Mouse (Mus musculus) B cell, adult 2 months (primary cell): Measurements from ENCODE around the gene Trap1.
"Not testable (repeated sequence)": the region's sequence is repeated elsewhere in the genome, so short reads cannot be mapped to it uniquely, and the experiment has no call there.

ENCODE experiments used
- DNase-seq, 2 experiments: peaks; one replicate each; pipeline ENCODE4 v3.0.0; 2022

Gene Trap1

GRCm38 (mm10) chr16:4035575-4035974 is 42.1 kb downstream of the Trap1 start:
- DNase-seq, result peak; percentile 20 to 23

- no peak for DNase-seq
These were observed 43.2 kb downstream of the Trap1 start for GRCm38 (mm10) chr16:4034476-4034875.

DNA sequence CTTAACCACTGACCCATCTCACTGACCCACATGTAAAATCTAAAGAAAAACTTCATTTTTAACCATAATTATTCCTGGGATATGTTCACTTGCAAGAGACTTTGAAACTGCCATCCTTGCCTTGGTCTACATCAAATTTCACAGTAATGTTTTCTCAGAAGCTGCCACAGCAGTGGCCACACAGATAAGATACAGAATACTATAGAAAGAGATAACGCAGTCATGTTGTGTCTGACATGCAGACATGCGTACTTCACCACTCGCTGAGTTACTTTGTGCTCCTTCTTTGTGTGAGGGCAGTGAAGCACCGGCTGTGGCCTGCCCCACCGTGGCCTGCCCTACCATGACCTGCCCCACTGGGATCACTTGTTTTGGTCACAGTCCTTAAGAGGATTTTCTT is 43.7 kb downstream of the Trap1 start:
- no peak for DNase-seq

- DNase-seq, result no peak
These were observed 45.3 kb downstream of the Trap1 start for GRCm38 (mm10) chr16:4032341-4032748.

DNA sequence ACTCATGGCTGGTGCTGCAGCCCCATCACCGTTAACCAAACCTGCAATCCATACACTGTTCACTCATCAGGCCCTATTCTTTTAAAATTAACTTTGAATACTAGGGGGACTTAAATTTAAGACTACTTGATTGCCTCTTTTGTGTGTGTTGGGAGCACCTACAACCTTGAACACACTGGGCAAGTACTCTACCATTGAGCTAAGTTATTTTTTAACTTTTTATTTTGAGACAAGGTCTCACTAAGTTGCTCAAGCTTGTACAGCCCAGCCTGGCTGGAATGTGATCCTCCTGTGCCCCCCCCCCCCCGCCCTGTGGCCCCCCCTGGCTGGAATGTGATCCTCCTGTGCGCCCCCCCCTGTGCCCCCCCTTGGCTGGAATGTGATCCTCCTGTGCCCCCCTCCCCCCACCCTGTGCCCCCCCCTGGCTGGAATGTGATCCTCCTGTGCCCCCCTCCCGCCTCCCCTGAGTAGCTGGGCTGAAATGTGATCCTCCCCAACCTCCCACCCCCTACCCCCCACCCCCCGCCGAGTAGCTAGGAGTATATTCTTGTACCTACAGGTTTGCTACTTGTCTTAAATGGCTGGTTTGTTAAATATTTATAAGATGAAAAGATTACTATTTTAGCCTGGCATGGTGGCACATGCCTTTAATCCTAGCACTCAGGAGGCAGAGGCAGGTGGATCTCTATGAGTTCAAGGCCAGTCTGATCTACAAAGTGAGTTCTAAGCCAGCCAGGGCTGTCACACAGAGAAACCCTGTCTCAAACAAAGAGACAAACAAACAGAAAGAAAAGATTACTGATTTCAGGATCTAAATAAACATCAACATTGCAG is 46.0 kb downstream of the Trap1 start:
- DNase-seq, result no peak

- DNase-seq, result no peak
These were observed 47.1 kb downstream of the Trap1 start for GRCm38 (mm10) chr16:4030501-4030900.

GRCm38 (mm10) chr16:4029371-4029841 is 48.2 kb downstream of the Trap1 start:
- DNase-seq, result no peak

GRCm38 (mm10) chr16:4027211-4027610 is 50.4 kb downstream of the Trap1 start:
- no peak for DNase-seq

- DNase-seq, result no peak
These were observed 51.0 kb downstream of the Trap1 start for GRCm38 (mm10) chr16:4026672-4027071.

GRCm38 (mm10) chr16:4022719-4023118 is 54.9 kb downstream of the Trap1 start:
- DNase-seq, result no peak

- no peak for DNase-seq
These were observed 56.4 kb downstream of the Trap1 start for GRCm38 (mm10) chr16:4021241-4021640.

DNA sequence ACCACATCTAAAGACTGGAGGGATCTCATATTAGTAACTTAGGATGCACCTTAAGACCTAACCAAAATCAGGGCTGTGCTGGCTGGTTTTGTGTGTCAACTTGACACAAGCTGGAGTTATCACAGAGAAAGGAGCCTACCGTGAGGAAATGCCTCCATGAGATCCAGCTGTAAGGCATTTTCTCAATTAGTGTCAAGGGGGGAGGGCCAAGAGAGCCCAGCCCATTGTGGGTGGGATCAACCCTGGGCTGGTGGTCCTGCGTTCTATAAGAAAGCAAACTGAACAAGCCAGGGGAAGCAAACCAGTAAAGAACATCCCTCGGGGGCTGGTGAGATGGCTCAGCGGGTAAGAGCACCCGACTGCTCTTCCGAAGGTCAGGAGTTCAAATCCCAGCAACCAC is 60.2 kb downstream of the Trap1 start:
- not testable (repeated sequence) for DNase-seq

GRCm38 (mm10) chr16:4016786-4017185 is 60.8 kb downstream of the Trap1 start:
- not testable (repeated sequence) for DNase-seq

- DNase-seq, result no peak
These were observed 63.5 kb downstream of the Trap1 start for GRCm38 (mm10) chr16:4014040-4014668.

DNA sequence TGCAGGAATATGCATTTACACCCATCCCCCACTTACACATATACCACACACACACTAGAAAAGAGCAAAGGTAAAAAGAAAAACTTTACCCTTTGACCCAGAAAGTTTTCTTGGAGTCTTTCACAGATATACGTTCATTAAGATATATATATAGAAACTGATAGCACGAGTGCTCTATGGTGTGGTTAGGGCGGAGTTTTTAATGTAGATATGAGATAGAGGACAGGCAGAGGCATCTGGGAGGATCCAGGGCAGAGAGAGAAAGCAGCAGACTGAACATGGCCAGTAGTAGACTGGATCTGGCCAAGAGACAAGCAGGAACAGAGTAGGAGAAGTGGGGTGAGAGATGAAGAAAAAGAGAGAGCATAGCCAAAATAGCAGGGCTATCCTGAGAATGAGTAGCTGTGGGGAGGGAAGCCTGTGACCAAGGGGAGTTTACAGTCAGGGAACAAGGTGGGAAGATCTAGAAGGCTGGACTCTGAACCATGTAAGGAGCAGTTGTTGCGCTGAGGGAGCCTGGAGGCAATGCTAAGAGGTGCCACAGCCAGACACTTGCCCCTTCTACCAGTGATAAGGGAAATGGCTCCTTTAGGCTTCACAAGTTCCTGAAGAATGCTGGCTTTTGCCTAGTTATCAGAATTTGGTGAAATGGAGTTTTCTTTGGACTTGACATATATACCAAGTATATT is 64.6 kb downstream of the Trap1 start:
- DNase-seq, result no peak

- peak; percentile 92 to 94 for DNase-seq
These were observed 73.9 kb downstream of the Trap1 start, which contains the start of gene Slx4 for GRCm38 (mm10) chr16:4003489-4004398. TSS of gene Slx4 (minus strand) at chr16:4003770.
